Mouse (Mus musculus): ENCODE results near the gene Tsga13. TPM values are rescaled to one million over a fixed set of nuclear protein-coding genes. Genes with fewer than 3 reads are reported as not detected.

The Tsga13 gene
- total RNA-seq (2021): under 1 TPM; 0.21 to 0.77 TPM
- long read RNA-seq, experiment 1: 0 reads
- long read RNA-seq, experiment 2: 0 reads

- DNase-seq: no peak
Measured at GRCm38 (mm10) chr6:30915473-30915872, at the start of gene Tsga13. Gene Tsga13, minus strand, starts transcription at chr6:30915573.

- peak; percentile 72 for DNase-seq
Measured at GRCm38 (mm10) chr6:30958736-30959540, 43.6 kb upstream of the Tsga13 start, which contains the start of gene Klf14. Gene Klf14, minus strand, starts transcription at chr6:30959078.

- peak; percentile 48 for DNase-seq
Measured at GRCm38 (mm10) chr6:30957784-30958735, 42.7 kb upstream of the Tsga13 start.

GRCm38 (mm10) chr6:30939264-30939663 is 23.9 kb upstream of the Tsga13 start:
- no peak for DNase-seq

- no peak for DNase-seq
Measured at GRCm38 (mm10) chr6:30922821-30923220, 7.4 kb upstream of the Tsga13 start.

- DNase-seq: no peak
Measured at GRCm38 (mm10) chr6:30921826-30922225, 6.5 kb upstream of the Tsga13 start.

- DNase-seq: peak; percentile 9
Measured at GRCm38 (mm10) chr6:30920834-30921675, 5.7 kb upstream of the Tsga13 start.

- no peak for DNase-seq
Measured at GRCm38 (mm10) chr6:30907970-30908369, 7.4 kb downstream of the Tsga13 start.

GRCm38 (mm10) chr6:30904911-30905310 is 10.5 kb downstream of the Tsga13 start:
- DNase-seq: no peak

GRCm38 (mm10) chr6:30904033-30904432 is 11.3 kb downstream of the Tsga13 start:
- DNase-seq: no peak

- no peak for DNase-seq
Measured at GRCm38 (mm10) chr6:30897520-30897919, 17.9 kb downstream of the Tsga13 start.

- no peak for DNase-seq
Measured at GRCm38 (mm10) chr6:30896986-30897327, 18.4 kb downstream of the Tsga13 start.

- peak; percentile 98 for DNase-seq
Measured at GRCm38 (mm10) chr6:30896195-30896985, 19.0 kb downstream of the Tsga13 start, which contains the start of gene Copg2. Gene Copg2, minus strand, starts transcription at chr6:30896794.

GRCm38 (mm10) chr6:30895819-30896194 is 19.6 kb downstream of the Tsga13 start:
- DNase-seq: no peak

- DNase-seq: no peak
Measured at GRCm38 (mm10) chr6:30893081-30893480, 22.3 kb downstream of the Tsga13 start.

GRCm38 (mm10) chr6:30891761-30892160 is 23.6 kb downstream of the Tsga13 start:
- DNase-seq: no peak

GRCm38 (mm10) chr6:30884856-30885255 is 30.5 kb downstream of the Tsga13 start:
- DNase-seq: no peak

GRCm38 (mm10) chr6:30883491-30883890 is 31.9 kb downstream of the Tsga13 start:
- DNase-seq: no peak

- no peak for DNase-seq
Measured at GRCm38 (mm10) chr6:30876661-30877060, 38.7 kb downstream of the Tsga13 start.

GRCm38 (mm10) chr6:30866501-30866900 is 48.9 kb downstream of the Tsga13 start:
- DNase-seq: no peak

- no peak for DNase-seq
Measured at GRCm38 (mm10) chr6:30865031-30865678, 50.2 kb downstream of the Tsga13 start.

Measured in gastrocnemius, postnatal 10 days (tissue).